Mouse (Mus musculus) c-Kit-positive CD71-negative TER-119-negative erythroid progenitor cells, embryonic 14.5 days (primary cell): ENCODE results near the gene Olfr969.
"Not testable (repeated sequence)": the region's sequence is repeated elsewhere in the genome, so short reads cannot be mapped to it uniquely, and the experiment has no call there.

Experiments
- DNase-seq: peaks from one replicate; pipeline ENCODE4 v3.0.0-alpha.2; 2013; ENCODE audit warnings: low read depth

The Olfr969 gene

GRCm38 (mm10) chr9:39790558-39790957 lies at the start of gene Olfr969:
Gene Olfr969 (plus strand): TSS chr9:39790945.
- no peak for DNase-seq

GRCm38 (mm10) chr9:39745949-39746348 lies 44.8 kb upstream of the Olfr969 start, which contains the start of gene Olfr967:
Gene Olfr967 (plus strand): TSS chr9:39746249.
- no peak for DNase-seq

GRCm38 (mm10) chr9:39746428-39746827 lies 44.3 kb upstream of the Olfr969 start:
- no peak for DNase-seq

- DNase-seq, result no peak
Measured at GRCm38 (mm10) chr9:39783153-39783552, 7.6 kb upstream of the Olfr969 start, which contains the start of gene Olfr968. Gene Olfr968 (minus strand): TSS chr9:39783253.

DNA sequence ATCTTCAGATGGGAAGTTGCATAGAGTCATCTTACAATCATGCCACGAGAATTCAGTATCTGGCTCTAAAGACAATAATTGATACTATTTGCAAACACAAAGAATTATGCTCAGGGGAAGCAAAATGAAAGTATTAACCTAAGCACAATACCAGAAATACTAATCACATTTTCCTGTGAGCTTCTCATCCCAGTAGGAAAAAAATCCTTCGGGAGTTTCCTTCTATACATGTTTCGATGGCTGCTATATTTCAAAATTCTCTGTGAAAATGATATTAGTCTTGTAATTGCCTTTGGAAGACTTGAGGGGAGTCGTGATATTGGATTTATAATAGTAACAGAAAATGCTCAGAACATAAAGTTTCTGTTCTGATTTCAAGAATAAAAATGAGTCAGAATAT lies 17.8 kb downstream of the Olfr969 start, which contains the start of gene Olfr970:
TSS of gene Olfr970 (plus strand) at position 301 of the 400 bp plus-strand sequence.
- DNase-seq, result no peak

DNA sequence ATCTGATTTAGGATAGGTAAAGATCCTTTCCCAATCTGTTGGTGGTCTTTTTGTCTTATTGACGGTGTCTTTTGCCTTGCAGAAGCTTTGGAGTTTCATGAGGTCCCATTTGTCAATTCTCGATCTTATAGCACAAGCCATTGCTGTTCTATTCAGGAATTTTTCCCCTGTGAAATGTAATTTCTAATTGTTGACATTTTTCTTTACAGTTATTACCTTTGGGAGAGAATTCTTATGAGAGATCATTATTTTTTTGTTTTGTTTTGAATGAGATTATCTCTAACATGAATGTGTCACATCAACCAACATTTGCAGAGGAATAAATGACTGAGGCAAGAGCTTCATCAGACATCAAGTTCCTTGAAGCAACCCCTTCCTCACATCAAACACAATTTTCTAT lies 45.8 kb downstream of the Olfr969 start, which contains the start of gene Olfr971:
TSS of gene Olfr971 (plus strand) at position 301 of the 400 bp plus-strand sequence.
- not testable (repeated sequence) for DNase-seq
